Mouse (Mus musculus): ENCODE data around the gene Papln. TPM values are rescaled to one million over a fixed set of nuclear protein-coding genes. Genes with fewer than 3 reads are reported as not detected.

Gene Papln
- polyA plus RNA-seq (2015; fragmentation: Nextera tagmentation; extraction: Ambion mirVana) = 0.10 and 0.19 TPM in 2 replicates

- peak within 1 kb of the TSS; percentile 70 for H3K4me2 ChIP-seq
- peak; percentile 38; the same call in 1 of the 2 replicates for ATAC-seq
- H3K4me1 ChIP-seq = peaks cover 19% of the 10 kb centered on the region
- H3K9ac ChIP-seq = peak within 1 kb of the TSS; percentile 61
- no peak within 1 kb of the TSS for H3K27ac ChIP-seq
- H3K27me3 ChIP-seq = peaks cover 3% of the 10 kb centered on the region; the same call in 1 of the 2 replicates
- no peaks in the 10 kb centered on the region for H3K9me3 ChIP-seq (replicated peaks)
- no peaks in the 10 kb centered on the region for H3K36me3 ChIP-seq (ENCODE audit: poor library complexity, severe bottlenecking)
- H3K4me3 ChIP-seq = peak within 1 kb of the TSS; percentile 32
- 11% methylated on average over 27 of the region's 31 CpGs for WGBS
Measured at GRCm38 (mm10) chr12:83763311-83764043, at the start of gene Papln. TSS of gene Papln (plus strand) at chr12:83763634.

DNA sequence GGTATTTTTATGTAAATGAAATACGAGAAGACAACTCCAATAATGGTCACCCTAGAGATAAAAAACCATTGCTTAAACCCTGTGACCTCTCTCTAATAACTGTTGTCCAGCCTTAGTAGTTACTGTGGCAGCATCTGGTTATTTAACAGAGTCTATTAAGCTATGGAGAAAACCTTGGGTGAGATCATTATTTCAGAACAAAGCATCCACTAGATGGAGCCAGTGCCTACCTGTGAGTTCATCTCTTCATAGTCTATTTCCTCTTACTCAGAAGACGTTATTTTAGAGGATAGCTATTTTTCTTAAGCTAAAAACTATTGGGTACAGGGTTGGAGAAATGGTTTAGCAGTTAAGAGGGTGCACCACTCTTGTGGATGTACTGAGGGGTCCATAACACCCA lies 49.7 kb upstream of the Papln start:
- H3K4me2 ChIP-seq = no peak overlapping the region
- no peaks in the 10 kb centered on the region for H3K27me3 ChIP-seq
- WGBS = 51% methylated on average over 2 of the region's 2 CpGs
- peaks cover 75% of the 10 kb centered on the region for H3K36me3 ChIP-seq (ENCODE audit: poor library complexity, severe bottlenecking)
- ATAC-seq = peak; percentile 48; the same call in 1 of the 2 replicates
- H3K27ac ChIP-seq = no peak overlapping the region
- H3K4me3 ChIP-seq = no peak overlapping the region
- no peaks in the 10 kb centered on the region for H3K4me1 ChIP-seq
- H3K9ac ChIP-seq = no peak overlapping the region
- no peaks in the 10 kb centered on the region for H3K9me3 ChIP-seq (replicated peaks)

DNA sequence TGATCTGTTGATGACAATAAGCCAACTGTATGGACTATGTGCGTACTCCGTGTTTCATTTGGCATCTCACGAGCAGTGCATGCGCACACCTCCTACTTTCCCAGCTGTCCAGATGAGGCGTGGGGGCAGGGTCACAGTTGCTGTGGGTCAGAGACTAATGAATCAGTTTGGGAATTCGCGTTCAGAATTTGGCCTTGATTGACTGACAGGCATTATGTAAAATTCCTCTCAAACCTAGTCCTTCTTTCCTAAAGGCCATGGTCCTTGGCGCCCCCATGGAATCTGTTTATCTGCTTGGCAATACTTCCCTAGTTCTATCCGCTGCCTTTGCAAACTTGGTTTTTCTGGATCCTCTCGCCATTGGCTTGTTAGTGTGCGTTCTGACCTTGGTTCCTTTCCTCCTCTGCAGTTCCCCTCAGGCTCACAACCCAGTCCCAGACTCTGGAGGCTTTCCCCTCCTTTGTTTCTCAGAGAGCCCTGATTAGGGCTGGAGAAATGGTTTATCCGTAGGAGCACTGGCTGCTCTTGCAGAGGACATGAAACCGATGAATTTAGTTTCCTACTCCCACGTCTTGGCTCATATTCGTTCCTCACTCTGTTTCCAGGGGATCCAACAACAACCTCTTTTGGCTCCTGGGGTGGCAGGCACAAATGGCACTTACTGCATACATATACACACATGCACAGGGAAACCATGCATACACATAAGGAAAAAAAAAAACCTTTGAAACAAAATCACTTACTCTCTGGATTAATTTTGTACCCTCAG lies 46.8 kb upstream of the Papln start:
- Histone ChIP-seq H3K27me3 (no peaks in the 10 kb centered on the region), H3K27ac (no peak overlapping the region), H3K9ac (no peak overlapping the region), H3K4me3 (no peak overlapping the region), H3K36me3 (ENCODE audit: poor library complexity, severe bottlenecking) (peaks cover 80% of the 10 kb centered on the region), H3K4me1 (no peaks in the 10 kb centered on the region), H3K4me2 (no peak overlapping the region), H3K9me3 (replicated peaks) (no peaks in the 10 kb centered on the region)
- 91% methylated on average over 15 of the region's 15 CpGs for WGBS
- no peak for ATAC-seq

DNA sequence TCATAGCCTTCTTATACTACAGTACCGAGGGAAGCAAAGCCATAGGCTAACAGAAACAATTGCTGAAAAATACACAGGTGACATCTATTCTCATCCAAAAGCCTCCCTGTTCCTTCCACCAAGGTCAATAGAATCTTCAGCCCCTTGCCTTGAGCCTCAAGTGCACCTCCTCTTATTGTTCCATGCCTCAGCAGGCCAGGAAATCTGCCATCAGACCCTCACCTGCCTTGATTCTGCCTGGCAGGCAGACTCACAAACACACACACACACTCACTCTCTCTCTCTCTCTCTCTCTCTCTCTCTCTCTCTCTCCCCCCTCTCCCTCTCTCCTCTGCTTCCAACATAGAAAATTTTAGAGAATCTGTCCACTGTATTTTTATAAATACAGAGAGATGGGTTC lies 44.0 kb upstream of the Papln start:
- ATAC-seq = no peak
- no peak overlapping the region for H3K4me3 ChIP-seq
- no peak overlapping the region for H3K27ac ChIP-seq
- no peaks in the 10 kb centered on the region for H3K9me3 ChIP-seq (replicated peaks)
- no peak overlapping the region for H3K9ac ChIP-seq
- WGBS = 79% methylated on average over 1 of the region's 1 CpGs
- H3K4me1 ChIP-seq = no peaks in the 10 kb centered on the region
- H3K36me3 ChIP-seq (ENCODE audit: poor library complexity, severe bottlenecking) = peaks cover 78% of the 10 kb centered on the region
- no peaks in the 10 kb centered on the region for H3K27me3 ChIP-seq
- no peak overlapping the region for H3K4me2 ChIP-seq

- no peak overlapping the region for H3K4me2 ChIP-seq
- H3K27me3 ChIP-seq = no peaks in the 10 kb centered on the region
- no peak overlapping the region for H3K27ac ChIP-seq
- peaks cover 78% of the 10 kb centered on the region for H3K36me3 ChIP-seq (ENCODE audit: poor library complexity, severe bottlenecking)
- ATAC-seq = no peak
- WGBS = 86% methylated on average over 6 of the region's 6 CpGs
- no peak overlapping the region for H3K4me3 ChIP-seq
- H3K9me3 ChIP-seq (replicated peaks) = no peaks in the 10 kb centered on the region
- H3K4me1 ChIP-seq = no peaks in the 10 kb centered on the region
- no peak overlapping the region for H3K9ac ChIP-seq
Measured at GRCm38 (mm10) chr12:83721281-83721680, 42.2 kb upstream of the Papln start.

- no peak for ATAC-seq
- Histone ChIP-seq H3K4me2 (no peak overlapping the region), H3K27ac (no peak overlapping the region), H3K9me3 (replicated peaks) (no peaks in the 10 kb centered on the region), H3K36me3 (ENCODE audit: poor library complexity, severe bottlenecking) (peaks cover 74% of the 10 kb centered on the region), H3K4me1 (no peaks in the 10 kb centered on the region), H3K9ac (no peak overlapping the region), H3K4me3 (no peak overlapping the region), H3K27me3 (no peaks in the 10 kb centered on the region)
- 79% methylated on average over 3 of the region's 3 CpGs for WGBS
Measured at GRCm38 (mm10) chr12:83723037-83723436, 40.4 kb upstream of the Papln start.

GRCm38 (mm10) chr12:83726510-83727308 lies 36.7 kb upstream of the Papln start:
- Histone ChIP-seq H3K9ac (no peak overlapping the region), H3K4me2 (no peak overlapping the region), H3K4me3 (no peak overlapping the region), H3K27me3 (no peaks in the 10 kb centered on the region), H3K27ac (no peak overlapping the region), H3K9me3 (replicated peaks) (no peaks in the 10 kb centered on the region), H3K4me1 (no peaks in the 10 kb centered on the region), H3K36me3 (ENCODE audit: poor library complexity, severe bottlenecking) (peaks cover 87% of the 10 kb centered on the region)
- ATAC-seq = no peak
- WGBS = 92% methylated on average over 12 of the region's 12 CpGs

DNA sequence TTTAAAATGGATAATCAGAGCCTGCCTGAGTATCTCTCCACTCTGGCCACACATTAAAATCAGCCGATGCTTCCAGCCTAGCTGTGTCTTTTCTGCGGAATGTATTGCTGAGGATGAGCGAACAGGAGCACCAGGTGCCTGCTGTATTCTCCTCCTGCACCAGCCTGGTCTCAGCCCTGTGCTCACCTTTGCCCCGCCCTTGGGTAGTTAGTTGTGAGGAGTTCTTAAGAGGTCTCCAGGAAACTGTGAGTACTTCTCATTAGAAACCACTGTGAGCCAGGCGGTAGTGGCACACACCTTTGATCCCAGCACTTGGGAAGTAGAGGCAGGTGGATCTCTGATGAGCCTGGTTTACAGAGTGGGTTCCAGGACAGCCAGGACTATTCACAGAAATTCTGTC lies 31.2 kb upstream of the Papln start:
- no peaks in the 10 kb centered on the region for H3K4me1 ChIP-seq
- no peak overlapping the region for H3K27ac ChIP-seq
- 95% methylated on average over 5 of the region's 5 CpGs for WGBS
- H3K36me3 ChIP-seq (ENCODE audit: poor library complexity, severe bottlenecking) = peaks cover 98% of the 10 kb centered on the region
- no peaks in the 10 kb centered on the region for H3K27me3 ChIP-seq
- no peak overlapping the region for H3K4me3 ChIP-seq
- no peak overlapping the region for H3K4me2 ChIP-seq
- ATAC-seq = no peak
- no peak overlapping the region for H3K9ac ChIP-seq
- H3K9me3 ChIP-seq (replicated peaks) = no peaks in the 10 kb centered on the region

DNA sequence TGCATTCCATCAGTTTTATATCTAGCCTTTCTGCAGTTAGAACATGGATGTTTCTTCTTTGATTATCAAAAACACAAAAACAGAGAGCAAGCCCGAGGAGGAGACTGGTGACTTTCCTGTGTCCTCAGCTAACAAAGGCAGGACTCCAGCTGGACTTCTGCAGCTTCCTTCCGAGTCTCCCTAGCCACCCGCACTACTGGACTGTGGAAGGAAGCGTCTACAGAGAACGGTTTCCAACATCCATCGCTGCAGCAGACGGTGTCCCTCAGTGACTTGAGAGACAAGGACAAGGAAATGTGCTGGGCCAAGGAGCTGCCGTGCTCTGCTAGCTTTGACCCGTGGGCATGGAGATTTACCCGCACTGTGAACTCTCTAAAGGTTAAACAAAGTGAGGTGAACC lies 29.4 kb upstream of the Papln start:
- Histone ChIP-seq H3K9ac (no peak overlapping the region), H3K4me3 (no peak overlapping the region), H3K36me3 (ENCODE audit: poor library complexity, severe bottlenecking) (peaks cover 84% of the 10 kb centered on the region), H3K9me3 (replicated peaks) (no peaks in the 10 kb centered on the region), H3K27me3 (no peaks in the 10 kb centered on the region), H3K4me2 (no peak overlapping the region), H3K4me1 (no peaks in the 10 kb centered on the region), H3K27ac (no peak overlapping the region)
- no peak for ATAC-seq
- 92% methylated on average over 10 of the region's 10 CpGs for WGBS

DNA sequence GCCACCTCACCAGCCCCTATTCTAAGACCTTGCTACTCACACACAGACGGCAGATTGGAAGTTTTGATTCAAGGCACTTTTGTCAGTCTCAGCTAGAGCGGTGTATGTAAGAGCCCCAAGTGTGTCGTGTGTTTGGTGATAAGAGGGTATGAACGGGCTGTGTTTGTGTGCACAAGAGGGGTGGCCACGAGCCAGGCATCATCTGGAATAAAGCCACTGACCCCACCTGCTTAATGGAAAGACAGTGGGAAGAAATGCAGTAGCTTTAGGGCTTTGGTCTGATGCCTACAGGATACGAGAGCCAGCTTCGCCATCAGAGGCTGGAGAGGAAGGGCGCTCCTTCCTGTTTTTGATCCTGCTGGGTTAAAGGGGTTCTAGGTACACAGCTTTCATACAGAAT lies 27.2 kb upstream of the Papln start:
- Histone ChIP-seq H3K27me3 (no peaks in the 10 kb centered on the region), H3K4me2 (no peak overlapping the region), H3K27ac (no peak overlapping the region), H3K9me3 (replicated peaks) (no peaks in the 10 kb centered on the region), H3K4me1 (no peaks in the 10 kb centered on the region), H3K9ac (no peak overlapping the region), H3K4me3 (no peak overlapping the region), H3K36me3 (ENCODE audit: poor library complexity, severe bottlenecking) (peaks cover 63% of the 10 kb centered on the region)
- WGBS = 83% methylated on average over 8 of the region's 8 CpGs
- no peak for ATAC-seq

GRCm38 (mm10) chr12:83738651-83739050 lies 24.8 kb upstream of the Papln start:
- WGBS = 91% methylated on average over 1 of the region's 1 CpGs
- Histone ChIP-seq H3K27ac (no peak overlapping the region), H3K9me3 (replicated peaks) (no peaks in the 10 kb centered on the region), H3K27me3 (no peaks in the 10 kb centered on the region), H3K9ac (no peak overlapping the region), H3K4me3 (no peak overlapping the region), H3K4me1 (no peaks in the 10 kb centered on the region), H3K4me2 (no peak overlapping the region), H3K36me3 (ENCODE audit: poor library complexity, severe bottlenecking) (peaks cover 39% of the 10 kb centered on the region)
- ATAC-seq = no peak

DNA sequence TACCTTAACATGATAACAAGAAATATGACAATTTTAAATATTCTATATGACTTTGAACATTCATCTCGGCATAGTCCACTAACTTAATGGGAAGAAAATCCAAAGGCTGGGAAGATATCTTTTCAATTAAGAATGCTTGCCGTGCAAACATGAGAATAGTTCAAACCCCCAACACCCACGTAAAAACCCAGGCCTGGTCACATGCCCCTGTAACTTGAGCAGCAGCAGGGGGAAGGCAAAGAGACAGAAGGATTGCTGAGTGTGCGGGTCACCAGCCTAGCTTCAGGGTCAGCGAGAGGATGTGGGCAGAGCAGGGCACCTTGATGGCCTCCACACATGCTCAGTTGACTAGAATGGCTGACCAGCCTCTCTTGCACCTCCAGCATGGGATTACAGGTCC lies 21.7 kb upstream of the Papln start:
- Histone ChIP-seq H3K9me3 (replicated peaks) (no peaks in the 10 kb centered on the region), H3K4me2 (no peak overlapping the region), H3K9ac (no peak overlapping the region), H3K27me3 (no peaks in the 10 kb centered on the region), H3K4me1 (no peaks in the 10 kb centered on the region; the same call in 1 of the 2 replicates), H3K27ac (no peak overlapping the region), H3K4me3 (no peak overlapping the region), H3K36me3 (ENCODE audit: poor library complexity, severe bottlenecking) (peaks cover 9% of the 10 kb centered on the region; the same call in 1 of the 2 replicates)
- 84% methylated on average over 5 of the region's 5 CpGs for WGBS
- no peak for ATAC-seq

Data from forebrain, embryonic 13.5 days (tissue).